Mouse (Mus musculus) spleen, adult 2 months (tissue): ENCODE measurements around the gene Ier5l. TPM values are rescaled to one million over a fixed set of nuclear protein-coding genes. Genes with fewer than 3 reads are reported as not detected.

Source experiments
- DNase-seq, 2 experiments: peaks; one replicate each; pipeline versions ENCODE4 v3.0.0 to v3.0.0-alpha.2; 2012 to 2021; ENCODE audit warnings: low spot score in 2 of 2, low read depth in 1 of 2
- H3K27ac ChIP-seq: fragments of 200-500 bp; 2 replicates; pipeline ENCODE4 v1.5.1; 2012; ENCODE audit warnings: low read length, inconsistent platforms; ENCODE audit not compliant: insufficient read depth
- H3K27me3 ChIP-seq: fragments of 200-500 bp; 2 replicates; pipeline ENCODE4 v1.6.1; 2012; ENCODE audit warnings: mild to moderate bottlenecking, moderate library complexity, low read length, inconsistent platforms; ENCODE audit not compliant: control insufficient read depth, insufficient read depth
- H3K36me3 ChIP-seq: fragments of 200-500 bp; 2 replicates; pipeline ENCODE4 v1.6.1; 2012; ENCODE audit warnings: mild to moderate bottlenecking, low read length, inconsistent platforms; ENCODE audit not compliant: control insufficient read depth, insufficient read depth
- H3K4me1 ChIP-seq: fragments of 200-500 bp; 2 replicates; pipeline ENCODE4 v1.6.1; 2011; ENCODE audit warnings: inconsistent platforms; ENCODE audit not compliant: control insufficient read depth, insufficient read depth, insufficient read length
- H3K4me3 ChIP-seq: fragments of 200-500 bp; 2 replicates; pipeline ENCODE4 v1.5.1; 2011; ENCODE audit warnings: mild to moderate bottlenecking, inconsistent platforms; ENCODE audit not compliant: insufficient read depth, insufficient read length; ENCODE audit errors: extremely low read depth
- CTCF ChIP-seq: fragments of 200-500 bp; IDR thresholded peaks from 2 replicates; pipeline ENCODE4 v1.5.1; 2011; ENCODE audit warnings: mild to moderate bottlenecking, inconsistent platforms; ENCODE audit not compliant: insufficient read depth, insufficient read length, insufficient replicate concordance; ENCODE audit errors: extremely low read depth
- POLR2A ChIP-seq: fragments of 200-500 bp; IDR thresholded peaks from 2 replicates; pipeline ENCODE4 v1.6.1; 2011; ENCODE audit warnings: low read depth, low read length, inconsistent platforms
- WGBS: fragments of 180-500 bp; shearing (Covaris S2); methylation state at CpG from one replicate; pipeline ENCODE4 v1.1.7; 2018; 5-methylcytosine and 5-hydroxymethylcytosine counted together
- polyA plus RNA-seq: library from polyadenylated mRNA; depleted of rRNA; stranded (reverse); fragments of >200 nt; gene quantifications from 2 replicates; pipeline ENCODE4 v1.2.3, GENCODE M21; 2012

Ier5l gene
- polyA plus RNA-seq, 1 experiment, result 4.7 TPM

DNA sequence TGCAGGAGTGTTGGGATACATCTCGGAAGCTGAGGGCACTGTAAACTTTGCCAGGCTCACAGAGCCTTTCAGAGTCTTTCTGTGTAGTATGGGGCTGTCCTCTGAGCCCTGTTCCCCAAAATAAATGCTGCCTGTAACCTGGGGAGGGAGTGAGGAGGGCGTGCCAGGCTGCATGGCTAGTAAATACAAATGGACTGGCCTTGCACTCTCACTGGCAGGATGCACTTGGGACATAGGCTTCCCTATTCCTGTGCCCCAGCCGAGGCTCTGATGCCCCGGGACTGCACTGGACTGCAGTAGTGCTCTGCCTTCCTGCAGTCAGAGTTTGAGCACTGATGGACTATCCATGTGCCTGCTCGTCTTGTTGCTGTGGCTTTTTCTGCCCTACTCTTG is 31.5 kb downstream of the Ier5l start:
- H3K4me1 ChIP-seq, result peaks cover 25% of the 10 kb centered on the region
- no peak for DNase-seq
- H3K27ac ChIP-seq, result peak overlapping the region; percentile 99
- peak overlapping the region; percentile 22; the same call in 1 of the 2 replicates for H3K4me3 ChIP-seq
- peaks cover 21% of the 10 kb centered on the region for H3K36me3 ChIP-seq
- WGBS, result 54% methylated on average over 5 of the region's 5 CpGs
- no peaks in the 10 kb centered on the region for H3K27me3 ChIP-seq
- no peak for TF ChIP-seq CTCF
- no peak for TF ChIP-seq POLR2A

DNA sequence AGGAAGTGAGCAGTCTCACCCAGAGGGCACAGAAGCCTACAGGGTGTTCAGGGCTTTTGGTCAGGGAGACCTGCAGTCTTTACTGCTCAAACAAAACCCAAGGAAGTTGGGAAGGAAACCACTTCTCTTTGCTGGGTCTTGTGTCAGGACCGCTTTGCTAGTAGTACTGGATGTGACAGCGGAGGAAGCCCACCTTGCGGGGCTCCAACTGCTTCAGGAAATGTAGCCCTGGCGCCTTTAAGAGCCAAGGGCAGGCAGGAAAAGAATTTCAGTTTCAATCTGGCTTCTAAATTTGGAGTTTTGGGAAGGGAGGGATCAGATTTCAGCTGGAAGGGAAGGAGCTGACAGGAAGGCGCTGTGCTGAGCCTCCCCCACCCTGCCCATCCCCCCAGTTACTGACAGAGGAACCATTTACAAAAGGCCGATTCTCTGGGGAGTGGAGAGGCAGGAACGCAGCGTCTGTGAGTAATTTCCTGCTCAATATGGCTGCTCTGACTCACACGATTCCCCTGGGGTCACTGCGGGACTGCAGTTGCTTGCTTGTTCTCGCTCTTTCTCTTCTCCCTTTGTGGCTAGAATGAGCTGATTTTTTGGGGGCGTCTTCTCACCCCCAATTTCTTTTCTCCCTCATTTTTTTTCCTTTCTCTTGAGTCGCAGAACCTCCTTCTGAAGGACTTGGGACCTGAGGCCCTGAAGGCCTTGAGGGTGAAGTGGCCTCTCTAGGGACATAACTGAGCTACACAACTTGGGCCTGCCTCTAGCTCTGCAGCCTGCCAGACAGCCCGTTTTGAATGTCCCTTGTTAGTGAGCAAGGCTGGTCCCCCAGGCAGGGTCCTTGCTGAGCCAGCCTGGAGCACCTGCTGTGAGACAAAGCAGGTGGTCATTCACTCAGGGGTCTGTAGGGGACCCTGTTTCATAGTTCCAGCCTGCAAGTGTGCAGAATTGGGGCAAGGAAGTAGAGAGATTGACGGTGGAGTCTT is 32.2 kb downstream of the Ier5l start:
- WGBS, result 13% methylated on average over 15 of the region's 15 CpGs
- Histone ChIP-seq H3K4me1 (peaks cover 19% of the 10 kb centered on the region), H3K27ac (peak overlapping the region; percentile 99), H3K36me3 (peaks cover 21% of the 10 kb centered on the region), H3K4me3 (peak overlapping the region; percentile 40; the same call in 1 of the 2 replicates), H3K27me3 (no peaks in the 10 kb centered on the region)
- no peak for TF ChIP-seq CTCF
- peak; percentile 40; the same call in 1 of the 2 replicates for TF ChIP-seq POLR2A
- DNase-seq, result peak; percentile 81 to 91

DNA sequence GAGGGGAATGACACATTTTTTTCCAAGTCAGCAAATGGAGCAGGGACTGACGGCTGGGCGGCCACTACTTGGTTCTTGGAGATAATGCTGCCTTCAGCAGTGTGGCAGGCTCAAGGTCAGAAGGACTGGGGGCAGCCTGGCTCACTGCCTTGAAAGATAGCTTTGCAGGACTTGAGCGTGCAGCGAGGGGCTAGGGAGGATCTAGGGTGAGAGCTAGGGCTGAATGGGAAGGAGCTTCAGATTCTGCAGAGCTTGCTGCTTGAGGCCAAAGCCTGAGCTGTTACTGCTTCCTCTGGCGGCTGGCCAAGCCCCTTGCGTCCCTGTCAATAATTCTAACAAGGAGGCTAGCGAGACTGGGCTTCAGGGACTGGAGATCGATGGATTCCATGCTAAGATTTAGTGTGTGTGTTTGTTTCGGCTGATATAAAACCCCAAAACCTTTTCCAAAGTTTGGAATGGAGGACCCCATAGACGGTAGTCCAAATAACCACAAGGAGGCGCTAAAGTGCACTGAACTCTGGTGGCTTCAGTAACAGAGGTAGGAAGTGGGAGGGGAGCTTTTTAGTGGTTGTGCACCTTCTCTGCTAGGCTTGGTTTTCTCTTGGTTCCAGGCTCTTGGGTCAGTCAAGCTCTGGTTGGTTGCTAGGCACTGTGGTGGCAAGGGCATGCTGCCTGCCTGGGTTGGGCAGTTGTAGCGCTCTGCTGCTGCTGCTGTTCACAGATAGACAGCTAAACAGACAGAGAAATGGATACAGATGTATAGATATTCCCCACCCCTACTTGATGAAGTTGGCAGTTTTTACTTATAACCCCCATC is 33.1 kb downstream of the Ier5l start:
- TF ChIP-seq CTCF, result peak; percentile 61; the same call in 1 of the 2 replicates
- no peak; the same call in 1 of the 2 replicates for TF ChIP-seq POLR2A
- peaks cover 19% of the 10 kb centered on the region for H3K36me3 ChIP-seq
- no peaks in the 10 kb centered on the region for H3K27me3 ChIP-seq
- WGBS, result 25% methylated on average over 12 of the region's 12 CpGs
- H3K4me1 ChIP-seq, result peaks cover 15% of the 10 kb centered on the region
- peak; percentile 62 to 82 for DNase-seq
- H3K27ac ChIP-seq, result peak overlapping the region; percentile 99
- H3K4me3 ChIP-seq, result peak overlapping the region; percentile 40; the same call in 1 of the 2 replicates

DNA sequence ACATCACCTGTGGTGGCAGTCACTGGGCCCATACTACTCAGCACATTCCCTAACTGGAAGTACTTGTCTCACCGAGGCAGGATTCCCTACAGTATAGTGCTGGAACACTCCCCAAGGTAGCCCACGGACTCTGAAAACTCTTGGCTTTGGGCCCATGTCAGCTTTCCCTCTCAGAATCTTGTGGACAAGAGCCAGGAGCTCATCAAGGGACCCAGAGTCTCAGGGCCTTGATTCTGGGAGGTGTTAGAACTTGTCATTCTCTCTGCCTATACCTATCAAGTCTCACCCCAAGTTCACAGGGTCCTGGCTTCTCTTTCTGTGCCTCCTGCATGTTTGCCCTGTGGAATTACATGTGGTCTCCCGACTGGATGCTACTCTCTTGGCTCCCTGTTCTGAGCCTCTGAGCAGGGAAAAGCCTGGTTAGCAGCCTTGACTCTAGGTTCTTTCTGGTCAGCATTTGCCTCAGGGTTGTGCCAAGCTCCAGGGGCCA is 33.8 kb downstream of the Ier5l start:
- WGBS, result 74% methylated on average over 3 of the region's 3 CpGs
- Histone ChIP-seq H3K4me3 (no peak overlapping the region), H3K36me3 (peaks cover 19% of the 10 kb centered on the region), H3K27me3 (no peaks in the 10 kb centered on the region), H3K27ac (peak overlapping the region; percentile 99), H3K4me1 (peaks cover 15% of the 10 kb centered on the region)
- TF ChIP-seq CTCF, result no peak
- TF ChIP-seq POLR2A, result no peak
- DNase-seq, result no peak

DNA sequence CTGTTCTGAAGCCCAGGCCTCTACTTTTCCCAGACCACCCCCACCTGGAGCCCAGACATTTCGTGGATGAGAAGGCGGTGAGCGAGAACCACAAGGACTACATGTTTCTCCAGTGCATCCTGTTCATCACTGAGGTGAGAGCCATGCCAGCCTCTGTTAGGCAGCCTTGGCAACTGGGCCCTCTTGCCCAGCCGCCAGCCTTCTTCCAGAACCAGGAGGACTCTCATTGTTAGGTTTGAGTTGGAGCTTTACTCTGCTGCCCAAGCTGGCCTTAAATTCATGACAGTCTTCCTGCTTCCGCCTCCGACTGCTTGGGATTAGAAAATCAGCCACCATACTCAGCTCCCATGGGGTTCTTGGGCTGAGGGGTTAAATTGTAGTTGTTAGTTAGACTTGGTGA is 34.4 kb downstream of the Ier5l start:
- peaks cover 19% of the 10 kb centered on the region for H3K36me3 ChIP-seq
- H3K27ac ChIP-seq, result peak overlapping the region; percentile 99
- DNase-seq, result no peak
- peaks cover 15% of the 10 kb centered on the region for H3K4me1 ChIP-seq
- 94% methylated on average over 6 of the region's 6 CpGs for WGBS
- TF ChIP-seq POLR2A (no peak), CTCF (no peak)
- no peak overlapping the region for H3K4me3 ChIP-seq
- no peaks in the 10 kb centered on the region for H3K27me3 ChIP-seq

DNA sequence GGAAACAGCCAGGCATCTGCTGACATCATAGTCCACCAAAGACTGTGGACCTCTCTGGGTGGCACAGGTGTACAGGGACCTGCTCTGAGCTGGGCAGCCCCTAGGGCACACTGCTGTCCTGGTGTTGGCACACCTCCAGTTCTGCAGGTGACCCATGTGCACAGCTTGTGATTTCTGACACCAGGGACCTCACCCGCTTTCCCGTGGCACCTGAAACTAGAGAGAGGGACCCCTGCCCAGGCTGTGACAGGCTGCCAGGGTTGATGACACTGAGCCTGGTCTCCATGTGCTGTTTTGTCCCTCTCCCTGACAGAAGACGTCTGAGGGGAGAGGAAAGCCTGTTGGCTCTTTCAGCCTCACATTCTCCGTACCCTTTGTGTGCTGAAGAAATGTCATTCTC is 36.2 kb downstream of the Ier5l start:
- 91% methylated on average over 4 of the region's 4 CpGs for WGBS
- peaks cover 26% of the 10 kb centered on the region for H3K36me3 ChIP-seq
- H3K4me1 ChIP-seq, result peaks cover 14% of the 10 kb centered on the region

DNA sequence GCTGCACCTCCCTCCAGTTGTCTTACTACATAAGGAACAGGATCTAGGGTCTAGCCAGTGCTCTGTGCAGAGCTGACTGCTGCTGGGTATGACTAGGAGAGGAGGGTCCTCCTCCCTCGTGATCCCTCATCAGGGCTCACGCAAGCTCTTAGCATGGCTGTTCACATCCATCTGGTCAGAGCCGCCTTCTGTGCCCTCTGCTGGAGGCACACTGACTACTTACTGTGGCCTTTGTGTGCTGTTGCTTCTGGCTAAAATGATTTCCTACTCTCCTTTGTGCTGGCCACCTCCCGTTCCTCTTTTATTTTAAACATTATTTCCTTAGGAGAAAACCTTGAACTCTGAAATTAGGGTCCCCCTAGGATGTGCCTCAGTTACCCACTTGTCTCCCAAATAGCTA is 37.2 kb downstream of the Ier5l start:
- WGBS, result 91% methylated on average over 4 of the region's 4 CpGs
- H3K27me3 ChIP-seq, result no peaks in the 10 kb centered on the region

More for the DNA sequence above, 36.2 kb downstream of the Ier5l start:
- H3K27ac ChIP-seq, result no peak overlapping the region
- TF ChIP-seq CTCF, result no peak
- no peak for TF ChIP-seq POLR2A
- H3K27me3 ChIP-seq, result no peaks in the 10 kb centered on the region
- DNase-seq, result no peak
- no peak overlapping the region for H3K4me3 ChIP-seq

More for the DNA sequence above, 37.2 kb downstream of the Ier5l start:
- Histone ChIP-seq H3K4me3 (no peak overlapping the region), H3K27ac (no peak overlapping the region), H3K4me1 (peaks cover 5% of the 10 kb centered on the region; the same call in 1 of the 2 replicates), H3K36me3 (peaks cover 30% of the 10 kb centered on the region)
- no peak for DNase-seq
- TF ChIP-seq POLR2A (no peak), CTCF (no peak)
